Mouse (Mus musculus): ENCODE data around the gene Iqgap2.

Iqgap2 gene

DNA sequence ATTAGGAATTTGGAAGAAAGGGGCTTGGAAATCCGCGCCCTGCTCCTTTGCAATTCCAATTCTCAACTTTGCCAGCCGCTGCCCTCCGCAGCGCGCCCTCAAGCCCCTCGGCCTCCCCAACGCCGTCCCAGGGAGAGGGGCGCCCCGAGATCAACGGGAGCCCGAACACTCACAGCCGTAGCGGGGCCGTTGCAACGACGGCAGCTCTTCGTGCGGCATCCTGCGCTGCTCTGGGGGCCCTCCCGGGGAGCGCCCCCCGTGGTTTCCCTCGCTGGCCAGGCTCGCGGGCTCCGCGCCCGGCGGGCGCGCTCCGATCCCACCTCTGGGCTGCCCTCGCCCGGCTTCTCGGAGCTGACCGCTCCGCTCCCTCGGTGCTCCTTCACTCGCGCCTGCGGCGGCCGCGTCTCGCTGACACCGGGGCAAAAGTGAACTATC lies at the start of gene Iqgap2:
Gene Iqgap2, minus strand, starts transcription at position 432 of the 435 bp plus-strand sequence.
- no peak for DNase-seq (ENCODE audit: low spot score in 2 of 2)

DNA sequence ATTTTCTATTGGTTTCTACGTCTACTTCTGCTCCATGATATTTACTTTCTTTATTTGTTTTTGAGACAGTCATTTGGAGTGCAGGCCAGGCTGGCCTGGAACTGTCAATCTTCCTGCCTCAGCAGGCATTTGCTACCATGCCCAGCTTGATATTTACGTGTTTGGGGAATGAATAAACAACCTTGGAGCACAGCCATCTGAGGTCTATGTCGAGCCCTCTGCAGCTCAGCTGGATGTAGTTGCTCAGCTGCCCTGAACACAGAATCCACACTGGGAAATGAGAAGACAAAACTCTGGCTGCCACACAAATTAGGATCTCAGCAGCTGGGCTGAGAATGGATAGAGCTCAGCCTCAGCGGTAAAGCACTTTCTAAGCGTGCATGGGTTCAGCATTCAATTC lies 49.1 kb upstream of the Iqgap2 start:
- no peak for DNase-seq (ENCODE audit: low spot score in 2 of 2)

DNA sequence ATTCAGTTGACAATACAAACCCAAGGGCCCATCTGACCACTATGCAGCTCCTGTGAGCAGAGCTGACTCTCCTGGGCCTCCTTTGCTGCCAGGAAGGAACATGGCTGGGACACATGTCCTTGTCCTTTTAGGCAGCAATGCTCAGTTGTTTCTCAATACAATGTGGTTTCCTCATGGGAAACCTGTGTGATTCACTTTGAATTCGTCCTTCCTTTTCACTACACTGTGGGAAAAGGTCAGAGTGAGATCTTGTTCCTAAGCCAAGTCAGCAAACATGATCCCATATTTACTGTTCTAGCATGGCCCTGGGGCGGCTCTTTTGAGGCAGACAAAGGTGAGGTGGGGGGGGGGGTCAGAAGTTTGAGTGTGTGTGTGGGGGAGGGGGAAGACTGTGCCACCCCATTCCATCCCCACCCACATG lies 32.5 kb upstream of the Iqgap2 start:
- DNase-seq (ENCODE audit: low spot score in 2 of 2), result no peak

DNA sequence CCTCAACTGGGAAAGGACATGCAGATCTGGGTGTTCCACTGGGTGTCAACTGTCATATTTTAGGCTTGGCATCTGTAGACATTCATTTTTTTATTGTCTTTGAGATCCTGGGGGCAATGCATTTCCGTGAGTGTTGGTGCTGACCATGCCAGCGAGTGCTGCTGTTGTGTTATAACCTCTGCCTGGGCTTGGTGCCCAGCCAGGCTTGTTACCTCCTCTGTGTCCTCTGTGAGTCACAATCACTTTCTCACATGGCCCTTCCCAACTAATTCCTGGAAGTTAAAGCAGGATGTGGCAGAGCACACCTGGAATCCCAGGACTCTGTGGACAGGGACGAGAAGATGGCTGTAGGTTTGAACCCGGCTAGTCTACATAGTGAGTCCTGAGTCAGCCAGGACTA lies 30.9 kb upstream of the Iqgap2 start:
- DNase-seq (ENCODE audit: low spot score in 2 of 2), result no peak

DNA sequence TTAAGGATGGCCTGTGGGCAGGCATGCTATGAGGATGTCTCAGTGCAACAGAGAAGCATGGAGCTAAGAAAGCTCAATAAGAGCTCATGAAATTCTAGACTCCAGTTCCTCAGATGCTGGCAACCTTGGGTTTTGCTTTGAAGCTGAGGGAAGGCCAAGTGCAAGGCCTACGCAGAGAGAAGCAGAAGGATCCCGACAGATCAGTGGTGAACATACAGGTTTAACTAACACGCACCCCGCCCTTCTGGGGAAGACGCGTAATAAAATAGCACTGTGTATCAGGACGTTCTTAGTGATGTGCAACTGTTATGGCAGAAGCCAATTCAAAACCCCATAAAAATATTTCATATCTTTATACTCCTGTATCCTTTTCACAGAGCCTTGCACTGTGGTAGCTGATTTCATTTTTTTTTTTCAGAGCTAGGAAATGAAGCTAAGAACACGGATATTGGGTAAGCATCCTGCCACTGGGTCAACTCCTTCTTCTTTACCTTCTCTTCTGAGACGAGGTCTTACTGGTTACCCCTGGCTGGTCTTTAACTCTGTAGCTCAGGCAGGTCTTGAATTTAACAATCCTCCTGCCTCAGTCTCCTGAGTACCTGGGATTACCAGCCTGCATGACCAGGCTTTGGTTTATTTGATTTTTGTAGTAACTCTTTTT lies 27.0 kb upstream of the Iqgap2 start:
- no peak for DNase-seq (ENCODE audit: low spot score in 2 of 2)

DNA sequence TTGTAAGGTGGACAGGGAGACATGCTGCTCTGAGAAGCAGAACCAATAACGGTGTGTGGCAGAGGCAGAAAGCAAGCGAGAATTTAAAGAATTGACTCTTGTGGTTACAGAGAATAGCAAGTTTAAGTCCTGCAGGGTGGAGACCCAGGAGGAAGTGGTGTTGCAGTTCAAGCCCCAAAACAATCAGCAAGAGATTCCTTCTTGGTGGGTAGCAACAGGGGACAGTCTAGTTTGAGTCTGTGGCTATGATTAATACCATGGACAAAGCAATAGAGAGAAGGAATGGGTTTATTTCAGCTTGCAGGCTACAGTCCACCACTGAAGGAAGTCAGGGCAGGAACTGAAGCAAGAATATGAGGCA lies 21.3 kb upstream of the Iqgap2 start:
- no peak for DNase-seq (ENCODE audit: low spot score in 2 of 2)

DNA sequence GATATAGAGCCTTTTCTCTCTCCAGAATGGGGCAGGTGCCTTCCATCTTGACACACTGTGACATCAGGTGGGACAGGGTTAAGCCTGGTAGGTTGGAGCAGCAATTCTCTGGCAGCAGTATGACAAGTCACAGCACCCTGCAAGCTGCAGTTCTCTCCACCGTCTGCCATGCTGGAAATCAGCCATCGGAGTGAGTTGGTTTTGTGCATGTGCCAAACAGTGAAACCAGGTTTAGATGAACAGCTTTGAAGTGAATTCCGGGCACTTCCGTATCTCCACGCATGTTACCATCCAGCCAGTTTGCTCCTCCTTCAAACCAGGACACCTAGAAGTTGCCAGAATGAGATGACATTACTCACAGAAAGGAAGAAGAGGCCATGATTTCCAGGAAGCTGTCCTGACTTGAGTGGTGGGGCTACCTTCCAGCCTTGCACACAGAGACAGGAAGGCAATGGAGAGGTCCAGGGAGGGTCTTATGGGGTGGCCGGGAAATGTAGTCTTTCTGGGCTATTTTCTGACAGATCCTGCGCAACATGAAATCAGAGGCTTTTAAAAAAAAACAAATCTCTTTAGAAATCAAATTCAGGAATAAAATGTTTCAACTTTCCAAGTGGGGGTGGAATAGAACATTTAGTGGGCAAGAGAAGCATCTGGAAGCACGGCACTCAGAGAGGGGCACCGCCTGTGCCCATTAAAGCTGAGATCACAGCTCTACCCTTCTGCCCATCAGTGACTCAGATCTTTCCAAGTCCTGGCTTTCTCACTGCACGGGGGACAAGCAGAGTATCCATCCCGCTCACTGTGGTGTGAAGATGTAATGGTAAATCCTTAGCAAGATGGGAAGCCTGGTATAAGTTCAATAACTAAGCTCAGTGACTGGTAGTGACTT lies 20.7 kb upstream of the Iqgap2 start:
- DNase-seq (ENCODE audit: low spot score in 2 of 2), result no peak

DNA sequence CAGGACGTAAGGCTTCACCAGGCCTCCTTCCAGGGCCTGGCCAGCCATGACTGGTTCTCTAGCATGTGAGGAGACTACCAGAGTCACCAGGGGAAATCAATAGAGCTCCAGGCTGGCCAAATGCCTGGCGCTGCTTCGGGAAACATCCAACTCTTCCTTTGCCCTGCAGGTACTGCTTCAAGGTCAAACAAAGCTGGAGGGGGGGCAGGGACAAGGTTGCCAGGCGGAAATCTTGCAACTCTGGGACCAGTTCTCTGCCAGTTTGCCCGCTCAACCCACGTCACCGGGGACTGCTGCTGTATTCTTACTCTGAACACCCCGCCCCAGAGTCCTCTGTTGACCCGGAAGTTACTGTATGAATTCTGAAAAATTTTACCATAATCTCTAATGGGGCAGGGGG lies 18.5 kb upstream of the Iqgap2 start:
- DNase-seq (ENCODE audit: low spot score in 2 of 2), result no peak

DNA sequence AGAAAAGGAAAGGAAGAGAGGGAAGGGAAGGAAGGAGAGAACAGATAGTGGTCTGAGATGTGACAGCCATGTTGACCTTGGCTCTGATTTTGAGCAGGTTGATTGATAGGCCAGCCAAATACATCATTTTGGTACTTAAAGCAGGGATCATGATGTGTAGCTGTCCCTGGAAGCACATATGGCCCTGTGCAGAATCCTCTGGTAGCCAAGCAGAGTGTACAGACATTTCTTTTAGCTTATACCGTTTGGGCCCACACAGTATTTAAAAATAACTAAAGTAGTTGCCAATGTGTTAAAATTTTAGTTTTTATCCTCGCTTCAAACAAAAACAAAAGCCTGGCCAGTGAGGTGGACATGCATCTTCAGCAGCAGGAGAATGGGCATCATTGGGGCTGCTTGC lies 17.5 kb upstream of the Iqgap2 start:
- no peak for DNase-seq (ENCODE audit: low spot score in 2 of 2)

DNA sequence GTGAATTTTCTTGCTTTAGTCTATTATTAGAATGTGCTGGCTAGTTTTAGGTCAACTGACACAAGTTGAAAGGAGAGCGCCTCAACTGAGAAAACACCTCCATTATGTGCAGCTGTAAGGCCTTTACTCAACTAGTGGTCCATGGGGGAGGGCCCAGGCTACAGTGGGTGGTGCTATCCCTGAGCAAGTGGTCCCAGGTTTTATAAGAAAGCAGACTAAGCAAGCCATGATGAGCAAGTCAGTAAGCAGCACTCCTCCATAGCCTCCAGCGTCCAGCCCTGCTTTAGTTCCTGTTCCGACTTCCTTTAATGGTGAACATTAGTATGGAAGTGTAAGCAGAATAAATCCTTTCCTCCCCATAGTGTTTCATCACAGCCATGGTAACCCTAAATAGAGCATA lies 11.0 kb upstream of the Iqgap2 start:
- DNase-seq (ENCODE audit: low spot score in 2 of 2), result no peak

DNA sequence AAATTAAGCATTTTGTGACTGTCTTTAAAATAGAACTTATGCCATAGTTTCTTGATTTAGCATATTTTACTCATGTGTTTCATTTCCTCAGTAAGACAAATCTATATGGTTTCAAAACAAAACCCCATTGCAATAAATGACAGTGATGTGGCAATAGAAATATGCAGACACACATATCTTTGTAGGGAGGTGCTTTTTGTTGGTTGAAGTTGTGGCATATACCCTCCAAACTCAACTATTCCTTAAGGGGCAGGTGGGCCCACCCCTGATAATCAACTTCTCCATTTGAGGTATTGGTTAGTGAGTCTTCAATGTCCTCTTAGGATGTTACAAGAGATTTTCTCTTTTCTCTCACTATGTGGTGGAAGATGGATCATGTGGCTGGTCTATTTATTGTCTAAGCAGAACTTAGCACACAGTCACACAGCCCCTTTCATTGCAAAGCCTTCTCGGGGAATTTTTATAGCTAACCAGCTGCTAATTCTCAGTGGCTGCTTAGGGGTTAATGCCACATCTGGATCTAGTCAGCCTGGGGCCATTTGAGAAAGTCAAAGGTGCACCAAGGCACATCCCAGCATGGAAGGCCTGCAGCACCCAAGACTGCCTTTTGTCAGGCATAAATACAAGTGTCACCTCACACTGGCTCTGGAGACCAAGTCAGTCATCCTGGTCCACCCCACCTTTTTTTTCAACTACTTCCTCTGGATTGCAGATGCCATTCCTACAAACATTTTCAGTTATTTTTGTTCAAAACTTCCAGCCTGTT lies 8.3 kb upstream of the Iqgap2 start:
- no peak for DNase-seq (ENCODE audit: low spot score in 2 of 2)

DNA sequence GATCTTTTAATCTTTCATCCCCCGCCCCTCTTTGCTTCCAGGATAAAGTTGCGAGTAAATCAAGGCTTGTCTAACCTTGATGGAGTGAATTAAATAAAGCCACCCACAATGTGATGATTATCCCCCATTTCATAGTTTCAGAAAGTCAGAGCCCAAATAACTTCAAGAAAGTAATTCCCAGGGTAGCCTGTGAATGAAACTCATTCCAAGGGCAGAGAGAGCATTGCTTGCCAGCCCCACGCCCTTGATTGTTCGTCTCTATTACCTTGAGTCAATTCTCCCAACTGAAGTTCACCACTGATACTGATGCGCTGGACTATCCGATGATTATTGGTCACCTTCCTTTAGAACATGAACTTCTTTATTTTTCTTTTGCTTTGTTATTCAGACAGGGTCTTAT lies 4.8 kb upstream of the Iqgap2 start:
- no peak for DNase-seq (ENCODE audit: low spot score in 2 of 2)

DNA sequence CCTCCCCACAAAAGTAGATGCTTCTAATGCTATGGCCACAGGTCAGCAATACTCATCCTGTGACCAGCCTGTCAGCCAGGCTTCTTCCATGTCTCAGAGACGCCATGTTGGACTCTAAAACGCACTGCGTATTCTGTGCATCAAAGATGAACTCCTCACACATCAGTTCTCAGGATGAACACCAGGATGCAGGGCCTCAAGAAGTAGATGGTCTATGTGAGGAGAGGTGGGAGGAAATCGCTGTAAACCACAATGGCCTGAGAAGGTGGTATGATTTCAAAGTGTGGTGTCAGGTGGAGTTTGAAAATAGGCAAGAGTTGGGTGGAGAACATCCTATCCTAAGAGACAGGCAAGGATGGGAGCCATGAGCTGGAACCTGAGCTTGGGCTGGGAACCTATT lies 1.4 kb upstream of the Iqgap2 start:
- DNase-seq (ENCODE audit: low spot score in 2 of 2), result no peak

DNA sequence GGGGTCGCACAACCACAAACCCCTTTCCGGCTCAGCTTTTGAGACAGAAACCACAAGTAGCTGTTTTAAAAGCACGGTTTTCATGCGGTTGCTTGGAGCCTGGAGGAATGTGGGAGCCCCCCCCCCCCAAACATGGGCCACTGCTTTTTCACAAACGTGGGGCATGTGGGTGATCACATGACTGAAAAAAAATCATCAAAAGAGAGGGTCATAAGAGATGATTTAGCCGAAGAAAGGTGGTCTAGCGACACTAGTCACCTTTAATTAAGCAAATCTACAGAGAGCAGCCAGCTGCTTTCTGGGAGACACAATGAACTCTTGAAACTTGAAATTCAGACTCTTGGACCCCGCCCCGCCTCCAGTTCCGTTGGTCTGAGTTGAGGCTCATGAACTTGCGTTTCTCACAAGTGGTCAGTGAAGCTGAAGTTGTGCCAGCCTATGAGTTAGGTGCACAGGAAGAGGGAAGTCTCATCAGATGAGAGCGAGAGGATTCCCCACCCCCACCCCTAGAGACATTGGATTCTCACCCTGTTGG lies 956 bp upstream of the Iqgap2 start:
- no peak for DNase-seq (ENCODE audit: low spot score in 2 of 2)

DNA sequence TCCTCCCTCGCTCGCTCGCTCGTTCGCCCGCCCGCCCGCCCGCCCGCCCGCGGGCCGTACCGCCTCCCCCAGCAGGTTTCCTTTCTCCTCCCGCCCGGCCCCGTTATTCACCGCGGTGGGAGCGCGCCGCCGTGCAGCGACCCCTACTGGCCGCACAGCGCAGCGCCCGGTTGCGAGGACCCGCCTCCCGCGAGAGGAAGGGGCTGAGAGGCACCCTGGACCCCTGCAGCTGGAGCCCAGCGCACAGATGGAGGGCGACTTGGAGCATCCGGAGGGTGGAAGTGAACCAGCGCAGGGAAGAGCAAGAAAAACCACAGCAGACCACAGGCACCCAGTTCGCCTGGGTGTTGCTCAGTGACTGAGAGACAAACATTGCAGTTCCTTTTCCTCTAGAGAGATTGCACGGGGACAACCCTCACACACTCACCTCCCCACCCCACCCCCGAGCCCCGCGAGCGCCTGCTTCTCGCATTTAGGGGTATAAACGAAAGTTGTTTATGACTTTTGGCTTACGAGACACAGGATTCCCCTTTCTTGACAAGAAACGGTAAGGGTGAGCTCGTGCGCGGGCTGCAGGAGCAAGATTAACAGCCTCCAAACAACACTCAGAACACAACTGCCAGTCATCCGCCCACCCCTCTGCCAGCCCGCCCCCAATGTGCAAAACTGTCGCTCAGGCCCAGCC lies 346 bp upstream of the Iqgap2 start:
- DNase-seq (ENCODE audit: low spot score in 2 of 2), result peak; percentile 65 to 66

DNA sequence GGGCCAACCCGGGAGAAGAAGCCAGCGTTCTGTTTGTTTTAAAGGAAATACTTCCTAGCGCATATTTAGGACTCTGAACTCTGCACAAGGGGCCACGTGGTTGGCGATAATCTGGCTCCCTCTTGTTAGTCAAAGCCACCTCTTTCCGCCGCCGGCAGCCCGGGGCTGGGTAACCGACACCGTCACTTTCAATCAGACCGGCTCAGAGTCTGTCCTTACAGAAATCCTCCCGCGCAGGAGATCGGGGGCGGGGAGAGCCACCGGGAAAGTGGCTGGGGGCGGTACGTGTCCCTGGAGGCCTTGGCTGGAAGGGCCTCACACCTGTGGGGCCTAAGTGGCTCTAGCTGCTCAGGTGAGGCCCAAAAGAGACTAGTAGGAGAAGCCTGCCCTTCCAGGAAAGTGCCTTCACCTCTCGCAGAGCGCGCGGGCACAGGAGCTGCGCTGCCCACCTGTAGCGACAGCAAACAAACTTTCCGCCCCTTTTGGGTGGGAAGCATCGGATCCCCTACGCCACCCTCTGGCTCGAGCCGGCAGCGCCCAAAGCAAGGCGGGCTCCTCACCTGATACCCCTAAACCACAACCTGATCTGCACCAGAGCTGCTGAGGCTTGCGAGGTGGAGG lies 761 bp downstream of the Iqgap2 start:
- DNase-seq (ENCODE audit: low spot score in 2 of 2), result peak; percentile 4 to 7

DNA sequence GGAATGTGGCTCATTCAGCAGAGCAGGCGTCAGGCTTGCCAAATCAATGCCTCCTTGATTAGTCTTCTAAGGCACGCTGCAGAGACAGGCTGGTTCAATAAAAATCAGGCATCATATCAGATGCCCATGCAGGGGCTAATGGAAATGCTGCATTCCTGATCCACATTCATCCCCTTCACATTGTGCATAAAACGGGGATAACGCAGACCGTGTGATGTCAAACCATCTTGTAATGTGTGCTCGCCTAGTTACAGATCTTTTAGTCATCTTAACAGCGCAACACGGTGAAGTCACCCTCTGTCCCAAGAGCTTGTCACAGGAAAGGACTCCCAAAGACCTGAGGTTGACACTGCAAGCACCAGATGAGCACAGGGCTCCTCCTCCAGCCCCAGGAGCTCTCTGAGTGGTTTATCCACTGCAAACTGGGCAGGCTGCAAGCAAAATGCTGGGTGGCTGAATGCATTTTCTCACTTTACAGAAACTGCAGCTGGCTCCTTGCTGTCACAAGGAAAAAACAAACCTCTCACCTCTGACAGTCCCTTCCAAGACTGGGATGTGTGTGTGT lies 1.7 kb downstream of the Iqgap2 start:
- DNase-seq (ENCODE audit: low spot score in 2 of 2), result no peak

DNA sequence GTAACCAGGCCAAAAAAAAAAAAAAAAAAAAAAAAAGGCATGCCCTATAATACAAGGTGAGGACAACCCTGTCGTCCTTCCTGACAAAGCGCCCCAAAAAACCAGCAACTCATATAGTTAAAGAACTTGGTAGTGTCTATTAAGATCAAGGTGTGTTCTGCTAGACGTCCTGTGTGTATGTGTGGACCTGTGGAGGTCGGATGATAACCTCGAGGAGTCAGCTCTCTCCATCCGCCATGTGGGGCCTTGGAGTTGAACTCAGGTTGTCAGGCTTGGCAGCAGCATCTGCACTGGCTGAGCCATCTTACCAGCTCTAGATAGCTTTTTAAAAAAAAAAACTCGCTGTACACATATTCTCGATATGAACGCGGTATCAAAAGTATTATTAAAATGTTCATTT lies 2.4 kb downstream of the Iqgap2 start:
- no peak for DNase-seq (ENCODE audit: low spot score in 2 of 2)

DNA sequence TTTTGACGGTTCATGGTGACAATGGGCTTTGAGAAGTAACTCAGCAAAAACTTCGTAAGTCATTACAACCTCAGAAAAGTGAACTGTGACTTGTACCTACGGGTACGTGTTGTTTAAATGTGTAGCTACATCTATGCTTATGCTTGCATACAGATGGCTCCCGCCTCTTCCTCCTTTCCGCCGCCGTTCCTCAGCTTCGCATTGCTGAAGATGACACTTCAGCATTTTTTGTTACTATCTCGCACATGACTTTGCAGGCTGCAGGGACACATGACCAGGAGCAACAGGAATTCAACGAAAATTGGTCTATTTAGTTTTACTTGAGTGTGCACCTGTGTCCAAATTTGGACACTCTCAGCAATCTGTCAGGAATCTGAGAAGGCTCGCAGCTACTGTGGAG lies 3.1 kb downstream of the Iqgap2 start:
- DNase-seq (ENCODE audit: low spot score in 2 of 2), result peak; percentile 3 to 11

DNA sequence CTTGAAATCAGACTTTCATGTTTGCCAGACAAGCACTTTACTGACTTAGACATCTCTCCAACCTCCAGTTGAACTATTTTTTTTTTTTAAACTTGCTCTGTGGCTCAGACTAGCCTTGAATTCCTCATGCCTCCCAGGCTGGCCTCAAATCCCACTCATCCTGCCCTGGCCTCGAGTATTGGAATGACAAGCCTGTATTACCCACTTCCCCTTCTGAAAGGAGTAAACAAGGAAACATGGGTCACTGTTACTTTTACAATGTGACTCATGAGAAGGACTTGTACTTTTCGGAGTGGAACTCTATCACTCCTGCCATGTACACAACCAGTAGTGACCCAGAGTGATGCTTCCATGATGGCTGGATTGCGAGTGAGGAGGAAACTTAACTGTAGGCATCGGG lies 3.6 kb downstream of the Iqgap2 start:
- peak in 1 of 2 experiments; percentile 23 for DNase-seq (ENCODE audit: low spot score in 2 of 2)

DNA sequence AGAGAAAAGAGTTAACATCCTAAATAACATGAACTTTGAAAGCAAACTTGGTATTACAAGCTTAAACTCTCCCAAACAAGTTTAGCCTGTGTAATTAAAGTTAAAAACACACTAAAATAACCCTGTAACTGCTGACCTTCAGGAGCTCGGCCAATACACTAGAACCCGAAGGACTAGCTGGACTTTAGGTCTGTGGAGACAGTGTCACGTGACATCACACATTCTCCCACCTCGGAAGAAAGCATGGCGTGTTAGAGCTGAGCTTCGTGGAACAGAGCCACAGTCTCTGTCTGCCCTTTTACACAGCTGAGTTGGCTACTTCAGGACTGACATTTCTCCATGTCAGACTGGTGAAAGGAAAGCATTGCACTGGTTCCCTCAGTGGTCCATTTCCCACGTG lies 4.3 kb downstream of the Iqgap2 start:
- no peak for DNase-seq (ENCODE audit: low spot score in 2 of 2)
